Mouse (Mus musculus) kidney, adult 9 months (tissue): ENCODE measurements around the gene Acaa1a.
A peak's percentile ranks its signal among the peaks of the same experiment; 100 is the strongest.

Source experiments
- DNase-seq: peaks from one replicate; pipeline ENCODE4 v3.0.0; 2022

The Acaa1a gene

GRCm38 (mm10) chr9:119339558-119340211 lies at the start of gene Acaa1a:
Gene Acaa1a (plus strand): TSS chr9:119339676.
- DNase-seq = peak; percentile 82

GRCm38 (mm10) chr9:119290791-119291190 lies 48.7 kb upstream of the Acaa1a start:
- DNase-seq = no peak

- DNase-seq = peak; percentile 27
These were observed 41.8 kb upstream of the Acaa1a start for GRCm38 (mm10) chr9:119297696-119298095.

DNA sequence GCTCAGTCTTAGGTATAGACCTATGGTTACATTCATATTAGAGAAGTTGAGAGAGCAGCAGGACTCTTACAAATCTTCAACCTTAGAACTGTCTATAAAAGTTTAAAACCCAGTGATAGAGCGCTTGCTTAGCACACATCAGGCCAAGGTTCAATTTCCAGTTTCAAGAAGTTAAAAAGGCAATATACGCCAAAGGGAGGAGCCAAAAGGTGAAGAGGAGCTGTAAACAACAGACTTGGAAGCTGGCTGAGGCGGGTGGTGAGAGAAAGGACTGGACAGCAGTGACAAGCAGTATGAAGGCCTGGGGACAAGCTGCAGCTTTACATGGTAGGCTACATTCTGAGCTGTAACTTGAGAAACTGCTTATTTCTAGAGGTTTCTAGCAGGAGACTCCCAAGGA lies 40.9 kb upstream of the Acaa1a start:
- DNase-seq = peak; percentile 43

GRCm38 (mm10) chr9:119305863-119306262 lies 33.6 kb upstream of the Acaa1a start:
- no peak for DNase-seq

GRCm38 (mm10) chr9:119309067-119309466 lies 30.4 kb upstream of the Acaa1a start:
- DNase-seq = no peak

DNA sequence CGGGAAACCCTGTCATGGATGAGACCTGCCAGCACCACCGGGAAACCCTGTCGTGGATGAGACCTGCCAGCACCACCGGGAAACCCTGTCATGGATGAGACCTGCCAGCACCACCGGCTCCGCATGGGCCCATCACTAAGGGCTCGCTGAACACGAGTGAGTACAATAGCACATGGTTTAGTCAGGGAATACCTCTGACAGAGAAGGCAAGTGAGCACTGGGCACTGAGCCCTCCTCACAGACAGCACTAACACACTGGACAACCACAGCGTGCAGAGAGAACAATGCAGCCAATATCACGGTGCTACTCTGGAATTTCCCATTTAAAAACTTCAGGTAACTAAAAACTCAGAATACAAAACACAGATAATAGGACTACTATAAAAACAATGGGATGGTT lies 26.4 kb upstream of the Acaa1a start:
- DNase-seq = no peak

- DNase-seq = no peak
These were observed 20.6 kb upstream of the Acaa1a start for GRCm38 (mm10) chr9:119318891-119319290.

DNA sequence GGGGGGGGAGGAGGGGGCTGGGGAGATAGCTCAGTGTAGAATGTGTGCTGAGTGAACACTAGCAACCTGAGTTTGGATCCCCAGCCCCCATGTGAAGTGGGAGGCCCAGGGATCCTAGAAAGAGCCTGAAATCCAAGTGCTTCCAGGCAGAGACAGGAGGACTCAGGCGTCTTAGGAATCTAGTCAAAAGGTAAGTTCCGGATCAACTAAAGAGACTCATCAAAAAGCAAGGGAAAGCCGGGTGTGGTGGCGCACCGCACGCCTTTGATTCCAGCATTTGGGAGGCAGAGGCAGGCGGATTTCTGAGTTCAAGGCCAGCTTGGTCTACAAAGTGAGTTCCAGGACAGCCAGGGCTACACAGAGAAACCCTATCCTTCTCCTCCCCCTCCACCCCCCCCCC lies 19.0 kb upstream of the Acaa1a start:
- DNase-seq = no peak

DNA sequence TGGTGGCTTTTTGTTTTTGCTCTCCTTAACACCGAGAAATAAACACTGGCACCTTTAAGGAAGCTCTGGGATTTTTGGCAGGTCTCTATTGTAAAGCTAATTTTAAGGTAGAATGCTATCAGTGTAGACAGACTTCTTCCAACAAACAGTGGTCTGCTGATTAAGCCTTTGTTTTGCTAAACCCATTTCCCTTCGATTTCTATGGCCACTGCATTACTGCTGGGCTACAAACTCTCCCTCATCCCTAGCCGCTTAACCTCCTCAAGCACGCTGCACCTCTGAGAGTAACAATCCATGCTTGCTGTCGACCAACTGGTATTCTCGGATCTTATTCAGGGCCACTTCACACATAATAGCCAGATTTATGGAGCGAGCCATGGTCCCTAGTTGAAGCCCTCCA lies 18.5 kb upstream of the Acaa1a start:
- DNase-seq = no peak

GRCm38 (mm10) chr9:119321392-119322229 lies 17.9 kb upstream of the Acaa1a start:
- DNase-seq = no peak

GRCm38 (mm10) chr9:119322289-119323259 lies 16.9 kb upstream of the Acaa1a start, which contains the start of gene Oxsr1:
Gene Oxsr1 (minus strand): TSS chr9:119322427.
- peak; percentile 100 for DNase-seq

GRCm38 (mm10) chr9:119323260-119323645 lies 16.2 kb upstream of the Acaa1a start:
- DNase-seq = no peak

DNA sequence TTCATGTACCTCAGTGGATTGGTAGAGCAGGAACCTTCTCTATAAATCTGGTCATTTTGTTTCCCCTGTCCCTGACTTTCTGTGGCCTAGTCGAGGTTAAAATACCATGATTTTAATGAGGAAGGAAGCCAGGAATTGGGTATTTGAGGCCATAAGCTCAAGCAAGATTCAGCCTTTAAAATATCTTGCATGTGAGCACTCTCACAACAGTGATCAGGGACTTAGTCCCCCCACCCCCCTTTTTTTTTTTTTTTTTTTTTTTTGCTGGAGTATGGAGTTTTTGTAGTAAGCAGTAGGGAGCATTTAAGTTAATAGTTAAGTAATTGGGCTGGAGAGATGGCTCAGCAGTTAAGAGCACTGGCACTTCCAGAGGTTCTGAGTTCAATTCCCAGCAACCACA lies 15.3 kb upstream of the Acaa1a start:
- DNase-seq = no peak

DNA sequence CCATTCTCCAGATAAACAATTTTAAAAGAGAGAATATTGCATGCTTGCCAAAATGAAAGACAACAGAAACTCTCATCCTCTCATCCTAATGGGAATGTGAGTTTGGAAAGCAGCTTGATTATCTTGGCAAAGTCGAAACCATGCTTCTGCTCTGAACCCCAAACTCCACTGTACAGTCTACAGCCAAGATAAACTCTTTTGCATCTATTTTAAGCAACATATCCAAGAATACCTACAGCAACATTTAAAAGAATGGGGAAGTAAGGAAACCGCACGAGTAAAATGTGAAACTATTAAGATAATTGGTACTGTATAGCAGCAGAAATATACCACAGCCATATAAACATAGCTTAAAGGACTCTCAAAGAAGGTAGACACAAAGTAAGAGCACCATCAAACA lies 11.0 kb upstream of the Acaa1a start:
- no peak for DNase-seq

GRCm38 (mm10) chr9:119330186-119330963 lies 9.1 kb upstream of the Acaa1a start:
- DNase-seq = no peak

DNA sequence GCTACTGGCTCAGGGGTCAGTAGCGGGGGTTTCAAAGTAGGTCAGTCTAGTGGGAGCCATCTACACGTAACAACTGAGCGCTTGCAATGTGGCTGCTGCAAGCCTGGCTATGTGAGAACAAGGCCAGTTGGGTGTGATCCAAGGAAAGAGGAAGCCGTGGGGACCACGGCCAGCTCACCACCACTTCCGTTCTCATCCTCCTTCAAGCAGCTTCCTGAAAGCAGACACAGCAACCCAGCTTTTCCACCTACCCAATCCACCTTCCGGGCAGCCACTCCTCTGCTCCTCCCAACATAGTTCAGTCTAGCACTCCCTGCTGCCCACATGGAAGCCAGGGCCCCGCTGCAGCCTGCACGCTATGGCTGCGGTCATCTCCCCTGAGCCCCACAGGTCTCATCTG lies 5.2 kb upstream of the Acaa1a start:
- DNase-seq = peak; percentile 68

- DNase-seq = no peak
These were observed 4.6 kb upstream of the Acaa1a start for GRCm38 (mm10) chr9:119334834-119335233.

DNA sequence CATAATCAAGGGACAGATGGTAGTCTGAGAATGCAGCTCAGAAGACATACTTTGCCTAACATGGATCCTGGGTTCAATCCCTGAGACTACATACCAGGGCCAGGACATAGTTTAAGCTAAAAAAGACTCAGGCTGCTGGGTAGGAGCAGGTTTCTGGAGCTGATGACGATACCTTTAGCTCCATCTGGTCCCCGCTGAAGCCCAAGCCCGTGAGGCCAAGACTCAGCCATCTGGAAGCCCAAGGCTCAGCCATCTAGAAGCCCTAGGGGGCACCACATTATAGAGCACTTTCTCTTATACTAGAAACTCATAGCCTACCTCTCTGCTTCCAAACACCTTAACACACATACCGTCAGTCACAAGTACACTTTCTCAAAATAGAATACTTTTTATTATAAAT lies 3.9 kb upstream of the Acaa1a start:
- no peak for DNase-seq

DNA sequence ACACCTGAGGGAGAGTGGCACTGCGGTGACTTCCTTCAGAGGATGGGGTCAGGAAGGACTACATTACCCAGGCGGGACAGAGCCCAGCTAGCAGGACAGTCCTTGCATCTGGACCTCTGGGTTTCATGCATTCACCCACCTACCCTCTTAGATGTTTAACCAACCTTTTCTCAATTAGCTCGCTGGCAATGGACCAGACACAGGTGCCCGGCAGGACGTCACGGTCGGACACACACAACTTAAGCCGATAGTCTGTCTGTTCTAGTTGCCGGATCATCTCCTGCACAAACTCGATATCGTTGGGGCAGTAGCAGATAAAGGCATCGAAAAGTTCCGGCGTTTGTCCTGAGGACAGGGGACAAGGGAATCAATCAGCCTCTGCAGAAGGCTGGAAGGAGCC lies 1.6 kb upstream of the Acaa1a start:
- no peak for DNase-seq

- no peak for DNase-seq
These were observed 1.1 kb upstream of the Acaa1a start for GRCm38 (mm10) chr9:119338350-119338749.

DNA sequence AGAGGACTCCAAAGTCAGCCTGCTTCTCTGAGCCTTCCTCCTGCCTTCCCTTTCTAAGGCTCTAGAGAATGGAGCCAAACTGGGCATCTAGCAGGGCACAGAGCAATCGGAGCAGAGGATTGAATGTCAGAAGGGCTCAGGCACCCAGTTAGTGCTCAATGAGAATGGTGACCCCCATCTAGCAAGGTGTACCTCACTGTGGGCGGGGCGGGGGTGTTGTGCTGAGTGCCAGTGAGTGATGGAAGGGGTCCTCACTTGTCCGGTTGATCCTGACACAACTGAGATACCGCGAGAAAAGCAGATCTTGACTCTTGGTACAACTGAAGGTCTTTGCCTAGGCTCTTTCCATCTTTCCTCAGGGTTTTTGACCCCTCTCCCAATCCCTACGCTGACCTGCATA lies 370 bp upstream of the Acaa1a start:
- DNase-seq = no peak
